Mouse (Mus musculus) erythroblast, embryonic 14.5 days (primary cell): ENCODE results near the gene Tm9sf1.

Experiments used
- GATA1 ChIP-seq: IDR thresholded peaks from 2 replicates; pipeline ENCODE4 v1.6.1; 2012; ENCODE audit warnings: low read length, inconsistent platforms, mixed read lengths
- TAL1 ChIP-seq: IDR thresholded peaks from 3 replicates; pipeline ENCODE4 v1.6.1; 2012; ENCODE audit warnings: low read length, inconsistent platforms, mixed read lengths

- no peak for TF ChIP-seq GATA1
- no peak for TF ChIP-seq TAL1
Measured at GRCm38 (mm10) chr14:55643060-55643907, at the start of gene Tm9sf1.
